Mouse (Mus musculus) hindbrain, postnatal 0 days (tissue): ENCODE measurements around the gene Dennd1a. TPM values are rescaled to one million over a fixed set of nuclear protein-coding genes. Genes with fewer than 3 reads are reported as not detected.

Experiments
- ATAC-seq: fragments of 200-750 bp; cut with Nextera tagmentation; 2 replicates; pipeline ENCODE4 v1.8.0; 2017; ENCODE audit warnings: mild to moderate bottlenecking, moderate TSS enrichment, moderate library complexity
- DNase-seq: peaks from one replicate; pipeline ENCODE4 v3.0.0-alpha.2; 2015; ENCODE audit warnings: low spot score
- H3K27ac ChIP-seq: fragments of 300-500 bp; sonication (generic); 2 replicates; pipeline ENCODE4 v1.5.1; 2014; ENCODE audit warnings: mild to moderate bottlenecking
- H3K27me3 ChIP-seq: fragments of 300-500 bp; sonication (generic); 2 replicates; pipeline ENCODE4 v1.6.1; 2014; ENCODE audit warnings: low read length, mixed read lengths; ENCODE audit not compliant: insufficient read depth
- H3K36me3 ChIP-seq: fragments of 300-500 bp; sonication (generic); 2 replicates; pipeline ENCODE4 v1.6.1; 2014; ENCODE audit warnings: low read length, mixed read lengths; ENCODE audit not compliant: insufficient read depth
- H3K4me1 ChIP-seq: fragments of 300-500 bp; sonication (generic); 2 replicates; pipeline ENCODE4 v1.6.1; 2014; ENCODE audit warnings: antibody characterized with exemption, low read length, mixed read lengths; ENCODE audit not compliant: insufficient read depth
- H3K4me2 ChIP-seq: fragments of 300-500 bp; sonication (generic); 2 replicates; pipeline ENCODE4 v1.6.1; 2014; ENCODE audit warnings: low read depth, mild to moderate bottlenecking, low read length, moderate library complexity, mixed read lengths
- H3K4me3 ChIP-seq: fragments of 300-500 bp; sonication (generic); 2 replicates; pipeline ENCODE4 v1.5.1; 2014; ENCODE audit warnings: low read length
- H3K9ac ChIP-seq: fragments of 300-500 bp; sonication (generic); replicated peaks from 2 replicates; pipeline ENCODE4 v1.6.1; 2014; ENCODE audit warnings: mild to moderate bottlenecking, low read length, moderate library complexity, mixed read lengths
- H3K9me3 ChIP-seq: fragments of 300-500 bp; sonication (generic); 2 replicates; pipeline ENCODE4 v1.6.1; 2016; ENCODE audit warnings: low read length, mixed read lengths
- CTCF ChIP-seq: IDR thresholded peaks from 2 replicates; pipeline ENCODE4 v1.5.1; 2016; ENCODE audit warnings: antibody characterized with exemption, control low read depth, low read depth
- WGBS: fragments of 180-500 bp; shearing (Covaris S2); extraction: QIAGEN DNeasy Blood & Tissue Kit; methylation state at CpG from one replicate; pipeline ENCODE4 v1.1.7; 2014; 5-methylcytosine and 5-hydroxymethylcytosine counted together
- polyA plus RNA-seq: library from polyadenylated mRNA; unstranded; fragments of >200 nt; fragmentation: Nextera tagmentation; extraction: Ambion mirVana; gene quantifications from 2 replicates; pipeline ENCODE4 v1.2.1, GENCODE M21; 2015
- total RNA-seq: library from RNA; depleted of rRNA; stranded (reverse); fragments of >200 nt; gene quantifications from 2 replicates; pipeline ENCODE4 v1.2.3, GENCODE M21; 2014

The Dennd1a gene
- total and polyA plus RNA-seq, 2 experiments from 2014 or later = 14.4 to 51.9 TPM

- Histone ChIP-seq H3K27ac (no peak overlapping the region), H3K4me1 (no peaks in the 10 kb centered on the region), H3K9ac (no peak overlapping the region), H3K36me3 (no peaks in the 10 kb centered on the region), H3K4me2 (no peak overlapping the region), H3K27me3 (no peaks in the 10 kb centered on the region), H3K9me3 (no peaks in the 10 kb centered on the region), H3K4me3 (no peak overlapping the region)
- no peak for TF ChIP-seq CTCF
- WGBS = 91% methylated on average over 1 of the region's 1 CpGs
- no peak for ATAC-seq
- DNase-seq = no peak
These were observed 49.6 kb downstream of the Dennd1a start for GRCm38 (mm10) chr2:38237616-38238015.

DNA sequence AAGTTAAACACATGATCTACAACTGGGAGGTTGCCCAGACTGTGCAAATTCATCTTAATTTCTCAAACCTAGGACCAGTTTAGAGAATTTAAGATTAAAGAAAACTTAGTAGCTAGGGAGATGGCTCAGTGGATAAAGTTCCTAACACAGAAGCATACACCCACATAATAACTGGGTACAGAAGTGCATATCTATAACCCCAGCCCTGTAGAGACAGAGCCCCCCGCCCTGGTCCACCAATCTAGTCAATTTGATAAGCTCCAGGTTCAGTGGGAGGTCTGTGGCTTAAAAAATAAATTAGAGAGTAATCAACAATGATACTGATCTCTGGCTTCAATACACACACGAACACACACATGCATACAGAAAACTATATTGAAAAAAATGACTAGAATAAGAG is 51.6 kb downstream of the Dennd1a start:
- H3K27ac ChIP-seq = no peak overlapping the region
- no peaks in the 10 kb centered on the region for H3K9me3 ChIP-seq
- WGBS = 91% methylated on average over 2 of the region's 2 CpGs
- H3K4me1 ChIP-seq = no peaks in the 10 kb centered on the region
- TF ChIP-seq CTCF = no peak
- DNase-seq (no peak), ATAC-seq (no peak)
- no peak overlapping the region for H3K4me3 ChIP-seq
- H3K36me3 ChIP-seq = no peaks in the 10 kb centered on the region
- no peaks in the 10 kb centered on the region for H3K27me3 ChIP-seq
- H3K9ac ChIP-seq = no peak overlapping the region
- H3K4me2 ChIP-seq = no peak overlapping the region

DNA sequence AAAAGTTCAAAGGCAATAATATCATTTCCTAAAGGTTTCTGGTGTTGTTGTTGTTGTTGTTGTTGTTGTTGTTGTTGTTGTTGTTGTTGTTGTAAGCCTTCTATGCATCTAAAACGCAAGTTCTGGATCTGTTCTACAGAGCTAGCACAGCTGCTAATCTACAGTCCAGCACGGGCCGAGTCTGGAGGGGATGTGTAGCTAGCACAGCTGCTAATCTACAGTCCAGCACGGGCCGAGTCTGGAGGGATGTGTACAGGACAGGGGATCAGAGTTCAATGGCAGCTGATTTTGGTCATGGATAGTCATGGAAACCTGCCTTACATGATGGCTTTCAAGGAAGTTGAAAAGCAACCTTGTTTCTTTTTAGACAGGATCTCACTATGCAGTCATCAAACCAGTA is 57.3 kb downstream of the Dennd1a start:
- WGBS = 92% methylated on average over 5 of the region's 5 CpGs
- ATAC-seq = no peak

GRCm38 (mm10) chr2:38223759-38224158 is 63.4 kb downstream of the Dennd1a start:
- DNase-seq (no peak), ATAC-seq (no peak)

More for the DNA sequence above, 57.3 kb downstream of the Dennd1a start:
- H3K4me3 ChIP-seq = no peak overlapping the region
- H3K4me2 ChIP-seq = no peak overlapping the region
- no peak for TF ChIP-seq CTCF
- H3K4me1 ChIP-seq = no peaks in the 10 kb centered on the region
- no peaks in the 10 kb centered on the region for H3K36me3 ChIP-seq
- DNase-seq = no peak
- H3K9ac ChIP-seq = no peak overlapping the region
- 0 out of 2 replicates have a peak, but pooled peaks cover 4% of the 10 kb centered on the region for H3K27me3 ChIP-seq
- H3K27ac ChIP-seq = no peak overlapping the region
- H3K9me3 ChIP-seq = no peaks in the 10 kb centered on the region

GRCm38 (mm10) chr2:38221461-38221860 is 65.7 kb downstream of the Dennd1a start:
- no peak overlapping the region for H3K9ac ChIP-seq
- no peak for TF ChIP-seq CTCF
- no peaks in the 10 kb centered on the region for H3K9me3 ChIP-seq
- ATAC-seq (no peak), DNase-seq (no peak)
- H3K4me3 ChIP-seq = no peak overlapping the region
- H3K4me2 ChIP-seq = no peak overlapping the region
- no peaks in the 10 kb centered on the region for H3K27me3 ChIP-seq
- H3K36me3 ChIP-seq = no peaks in the 10 kb centered on the region
- no peaks in the 10 kb centered on the region for H3K4me1 ChIP-seq
- no peak overlapping the region for H3K27ac ChIP-seq

More at GRCm38 (mm10) chr2:38223759-38224158, 63.4 kb downstream of the Dennd1a start:
- 47% methylated on average over 2 of the region's 2 CpGs for WGBS
- Histone ChIP-seq H3K4me2 (no peak overlapping the region), H3K4me3 (no peak overlapping the region), H3K36me3 (no peaks in the 10 kb centered on the region), H3K9ac (no peak overlapping the region), H3K4me1 (no peaks in the 10 kb centered on the region), H3K27ac (no peak overlapping the region), H3K9me3 (no peaks in the 10 kb centered on the region), H3K27me3 (0 out of 2 replicates have a peak, but pooled peaks cover 4% of the 10 kb centered on the region)
- no peak for TF ChIP-seq CTCF

DNA sequence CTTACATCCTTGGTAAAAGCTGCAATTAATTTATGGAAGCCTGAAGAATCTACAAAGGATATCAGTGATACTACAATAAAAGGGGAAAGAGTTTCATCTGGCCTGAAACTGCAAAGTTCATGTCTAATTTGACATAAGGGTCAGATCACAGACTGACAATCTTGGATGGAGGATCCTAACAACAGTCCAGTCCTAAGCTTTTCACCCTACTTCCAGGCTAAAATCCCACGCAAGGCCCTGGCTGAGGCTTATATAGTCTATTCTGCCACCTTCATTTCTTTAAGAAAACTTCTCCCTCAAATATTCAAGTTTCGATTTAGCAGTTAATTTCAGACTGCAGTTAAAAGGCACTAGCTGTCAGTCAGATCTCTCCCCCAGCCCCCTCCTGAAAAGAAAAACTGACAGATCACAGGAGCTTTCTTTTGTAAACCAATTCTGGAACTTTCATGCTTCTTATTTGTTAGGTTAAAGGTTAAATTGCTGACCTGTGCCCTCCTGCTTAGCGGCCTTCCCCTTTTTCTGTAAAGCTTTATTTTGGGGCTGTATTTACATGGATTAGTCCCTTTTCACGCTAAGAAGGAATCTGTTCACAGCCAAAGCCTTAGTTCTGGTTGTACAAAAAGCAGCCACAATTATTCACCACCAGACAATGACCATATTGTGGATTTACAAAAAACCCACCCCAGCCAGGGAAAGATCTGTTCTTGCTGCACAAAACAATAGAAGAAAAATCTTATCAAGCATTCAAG is 66.3 kb downstream of the Dennd1a start:
- H3K9me3 ChIP-seq = no peaks in the 10 kb centered on the region
- 22% methylated on average over 4 of the region's 4 CpGs for WGBS
- TF ChIP-seq CTCF = no peak
- no peak overlapping the region for H3K9ac ChIP-seq
- H3K4me1 ChIP-seq = no peaks in the 10 kb centered on the region
- no peaks in the 10 kb centered on the region for H3K36me3 ChIP-seq
- no peak overlapping the region for H3K4me2 ChIP-seq
- DNase-seq (no peak), ATAC-seq (no peak)
- H3K27me3 ChIP-seq = no peaks in the 10 kb centered on the region
- no peak overlapping the region for H3K4me3 ChIP-seq
- no peak overlapping the region for H3K27ac ChIP-seq

- Histone ChIP-seq H3K4me2 (no peak overlapping the region), H3K4me1 (no peaks in the 10 kb centered on the region), H3K4me3 (no peak overlapping the region), H3K9me3 (no peaks in the 10 kb centered on the region), H3K27me3 (no peaks in the 10 kb centered on the region), H3K27ac (no peak overlapping the region), H3K36me3 (no peaks in the 10 kb centered on the region), H3K9ac (no peak overlapping the region)
- ATAC-seq = no peak
- no peak for DNase-seq
- no peak for TF ChIP-seq CTCF
- WGBS = 99% methylated on average over 2 of the region's 2 CpGs
These were observed 67.5 kb downstream of the Dennd1a start for GRCm38 (mm10) chr2:38219666-38220065.
